Comparison of ENCODE assay signal across 16 mouse cellular contexts in the genomic region with DNA sequence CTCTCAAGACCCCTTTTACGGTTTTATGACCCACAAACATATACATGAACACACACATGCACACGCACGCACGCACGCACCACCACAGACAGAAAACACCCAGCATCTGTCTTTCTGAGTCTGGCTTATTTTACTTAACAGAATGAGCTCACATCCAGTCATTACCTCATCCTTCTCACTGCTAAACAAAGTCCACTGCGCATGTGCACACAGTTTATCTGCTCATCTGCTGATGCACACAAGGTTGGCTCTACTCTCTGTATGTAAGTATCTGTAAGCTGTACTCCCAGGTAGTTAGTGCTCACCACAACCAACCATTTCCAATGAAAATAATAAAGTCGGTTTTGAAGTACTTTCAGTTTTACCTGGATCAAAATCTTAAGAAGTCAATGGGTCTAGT.
"Had no signal": no experiment of that assay in that cellular context is flagged by ENCODE, and none has a peak within 500 bp of the region (broad histone marks: within the 10 kb centered on the region; RNA-seq: fewer than 3 reads in every experiment).

No protein-coding gene starts in this region.

- H3K4me3 ChIP-seq: neural tube, embryonic 13.5 days; neural tube, embryonic 15.5 days; stomach, embryonic 15.5 days had no signal

- H3K27me3 ChIP-seq: neural tube, embryonic 13.5 days; neural tube, embryonic 15.5 days; stomach, embryonic 15.5 days had no signal

- H3K27ac ChIP-seq: neural tube, embryonic 13.5 days; neural tube, embryonic 15.5 days; stomach, embryonic 15.5 days; stomach, postnatal 0 days had no signal

- H3K36me3 ChIP-seq: neural tube, embryonic 13.5 days; neural tube, embryonic 15.5 days; stomach, embryonic 15.5 days had no signal

- H3K4me1 ChIP-seq: neural tube, embryonic 13.5 days; neural tube, embryonic 15.5 days; stomach, embryonic 15.5 days had no signal

- H3K9me3 ChIP-seq: neural tube, embryonic 13.5 days; neural tube, embryonic 15.5 days; stomach, embryonic 15.5 days had no signal

- H3K4me2 ChIP-seq: neural tube, embryonic 13.5 days; neural tube, embryonic 15.5 days; stomach, embryonic 15.5 days had no signal

- DNase-seq: retina, postnatal 1 day; right cerebral cortex, adult 18-20 months; right cerebral cortex, postnatal 14 days; right cerebral cortex, postnatal 25 days; right cerebral cortex, postnatal 4 days; spleen, adult 18-20 months; thymus, adult 18-20 months; thymus, adult 2 months; thymus, postnatal 14 days; thymus, postnatal 25 days; thymus, postnatal 36 days; thymus, postnatal 4 days had no signal

- H3K9ac ChIP-seq: neural tube, embryonic 13.5 days; neural tube, embryonic 15.5 days; stomach, embryonic 15.5 days had no signal
